Mouse (Mus musculus): ENCODE data around the gene Ccdc97. TPM values are rescaled to one million over a fixed set of nuclear protein-coding genes. Genes with fewer than 3 reads are reported as not detected.

Ccdc97 gene
- polyA plus RNA-seq, 1 experiment from 2014 or later: 29.6 TPM

- 92% methylated on average over 8 of the region's 8 CpGs for WGBS
- H3K9me3 ChIP-seq: no peaks in the 10 kb centered on the region
- no peak for DNase-seq (ENCODE audit: extremely low spot score, low spot score)
- H3K27ac ChIP-seq: no peak overlapping the region
- H3K27me3 ChIP-seq (ENCODE audit: poor library complexity, severe bottlenecking): no peaks in the 10 kb centered on the region
- peaks cover 54% of the 10 kb centered on the region for H3K36me3 ChIP-seq (replicated peaks)
- H3K4me1 ChIP-seq: peaks cover 52% of the 10 kb centered on the region
- H3K4me3 ChIP-seq: no peak overlapping the region
These were observed 4.3 kb downstream of the Ccdc97 start for GRCm38 (mm10) chr7:25714581-25714980.

- no peak overlapping the region for H3K4me3 ChIP-seq
- WGBS: 89% methylated on average over 9 of the region's 9 CpGs
- H3K27ac ChIP-seq: no peak overlapping the region
- no peaks in the 10 kb centered on the region for H3K27me3 ChIP-seq (ENCODE audit: poor library complexity, severe bottlenecking)
- peaks cover 48% of the 10 kb centered on the region for H3K4me1 ChIP-seq
- no peaks in the 10 kb centered on the region for H3K9me3 ChIP-seq
- no peak for DNase-seq (ENCODE audit: extremely low spot score, low spot score)
- H3K36me3 ChIP-seq (replicated peaks): peaks cover 54% of the 10 kb centered on the region
These were observed 6.1 kb downstream of the Ccdc97 start for GRCm38 (mm10) chr7:25712801-25713200.

GRCm38 (mm10) chr7:25711731-25712197 lies 7.1 kb downstream of the Ccdc97 start:
- WGBS: 41% methylated on average over 7 of the region's 7 CpGs
- Histone ChIP-seq H3K27me3 (ENCODE audit: poor library complexity, severe bottlenecking) (no peaks in the 10 kb centered on the region), H3K27ac (peak overlapping the region; percentile 32; the same call in 1 of the 2 replicates), H3K9me3 (no peaks in the 10 kb centered on the region), H3K36me3 (replicated peaks) (peaks cover 52% of the 10 kb centered on the region), H3K4me3 (peak overlapping the region; percentile 16; the same call in 1 of the 2 replicates), H3K4me1 (peaks cover 52% of the 10 kb centered on the region)
- DNase-seq (ENCODE audit: extremely low spot score, low spot score): no peak

GRCm38 (mm10) chr7:25711165-25711564 lies 7.7 kb downstream of the Ccdc97 start:
- 0 out of 2 replicates have a peak overlapping the region, but pooled peaks have one; percentile 32 for H3K27ac ChIP-seq
- H3K36me3 ChIP-seq (replicated peaks): peaks cover 46% of the 10 kb centered on the region
- H3K4me3 ChIP-seq: no peak overlapping the region
- no peak for DNase-seq (ENCODE audit: extremely low spot score, low spot score)
- no peaks in the 10 kb centered on the region for H3K9me3 ChIP-seq
- 71% methylated on average over 5 of the region's 5 CpGs for whole genome bisulfite sequencing
- H3K4me1 ChIP-seq: peaks cover 52% of the 10 kb centered on the region
- H3K27me3 ChIP-seq (ENCODE audit: poor library complexity, severe bottlenecking): peaks cover under 1% of the 10 kb centered on the region

- Histone ChIP-seq H3K9me3 (no peaks in the 10 kb centered on the region), H3K27ac (peak overlapping the region; percentile 74), H3K4me1 (peaks cover 52% of the 10 kb centered on the region), H3K4me3 (peak overlapping the region; percentile 20; the same call in 1 of the 2 replicates), H3K36me3 (replicated peaks) (peaks cover 40% of the 10 kb centered on the region), H3K27me3 (ENCODE audit: poor library complexity, severe bottlenecking) (peaks cover 6% of the 10 kb centered on the region)
- DNase-seq (ENCODE audit: extremely low spot score, low spot score): no peak
- WGBS: 8% methylated on average over 4 of the region's 7 CpGs
These were observed 8.3 kb downstream of the Ccdc97 start for GRCm38 (mm10) chr7:25710519-25711130.

- no peak for DNase-seq (ENCODE audit: extremely low spot score, low spot score)
- Histone ChIP-seq H3K9me3 (no peaks in the 10 kb centered on the region), H3K4me3 (peak overlapping the region; percentile 20), H3K27me3 (ENCODE audit: poor library complexity, severe bottlenecking) (peaks cover 13% of the 10 kb centered on the region), H3K4me1 (peaks cover 55% of the 10 kb centered on the region), H3K36me3 (replicated peaks) (peaks cover 34% of the 10 kb centered on the region), H3K27ac (peak overlapping the region; percentile 74)
- 16% methylated on average over 12 of the region's 12 CpGs for WGBS
These were observed 8.9 kb downstream of the Ccdc97 start for GRCm38 (mm10) chr7:25709961-25710360.

- WGBS: 68% methylated on average over 15 of the region's 15 CpGs
These were observed 11.2 kb downstream of the Ccdc97 start for GRCm38 (mm10) chr7:25707581-25708292.

GRCm38 (mm10) chr7:25706578-25707170 lies 12.2 kb downstream of the Ccdc97 start:
- H3K27me3 ChIP-seq (ENCODE audit: poor library complexity, severe bottlenecking): peaks cover 31% of the 10 kb centered on the region
- no peak for DNase-seq (ENCODE audit: extremely low spot score, low spot score)
- H3K9me3 ChIP-seq: peaks cover 8% of the 10 kb centered on the region
- peaks cover 57% of the 10 kb centered on the region for H3K4me1 ChIP-seq
- 65% methylated on average over 7 of the region's 7 CpGs for WGBS
- H3K27ac ChIP-seq: no peak overlapping the region
- H3K4me3 ChIP-seq: no peak overlapping the region
- H3K36me3 ChIP-seq (replicated peaks): peaks cover 1% of the 10 kb centered on the region; the same call in 1 of the 2 replicates

More at GRCm38 (mm10) chr7:25707581-25708292, 11.2 kb downstream of the Ccdc97 start:
- Histone ChIP-seq H3K4me1 (peaks cover 67% of the 10 kb centered on the region), H3K9me3 (no peaks in the 10 kb centered on the region), H3K27me3 (ENCODE audit: poor library complexity, severe bottlenecking) (peaks cover 31% of the 10 kb centered on the region), H3K27ac (peak overlapping the region; percentile 42; the same call in 1 of the 2 replicates), H3K36me3 (replicated peaks) (peaks cover 11% of the 10 kb centered on the region), H3K4me3 (no peak overlapping the region)
- DNase-seq (ENCODE audit: extremely low spot score, low spot score): no peak

GRCm38 (mm10) chr7:25705801-25706251 lies 13.1 kb downstream of the Ccdc97 start:
- Histone ChIP-seq H3K27ac (no peak overlapping the region), H3K9me3 (peaks cover 13% of the 10 kb centered on the region), H3K27me3 (ENCODE audit: poor library complexity, severe bottlenecking) (peaks cover 31% of the 10 kb centered on the region), H3K4me3 (no peak overlapping the region), H3K4me1 (peaks cover 49% of the 10 kb centered on the region), H3K36me3 (replicated peaks) (no peaks in the 10 kb centered on the region)
- 68% methylated on average over 6 of the region's 6 CpGs for WGBS
- DNase-seq (ENCODE audit: extremely low spot score, low spot score): no peak

- 0 out of 2 replicates have a peak overlapping the region, but pooled peaks have one; percentile 25 for H3K27ac ChIP-seq
- no peaks in the 10 kb centered on the region for H3K36me3 ChIP-seq (replicated peaks)
- WGBS: 4% methylated on average over 37 of the region's 37 CpGs
- H3K4me1 ChIP-seq: peaks cover 39% of the 10 kb centered on the region
- H3K4me3 ChIP-seq: peak overlapping the region; percentile 55
- no peak for DNase-seq (ENCODE audit: extremely low spot score, low spot score)
- peaks cover 31% of the 10 kb centered on the region for H3K27me3 ChIP-seq (ENCODE audit: poor library complexity, severe bottlenecking)
- peaks cover 21% of the 10 kb centered on the region for H3K9me3 ChIP-seq
These were observed 14.0 kb downstream of the Ccdc97 start for GRCm38 (mm10) chr7:25704716-25705364.

GRCm38 (mm10) chr7:25703793-25704494 lies 14.9 kb downstream of the Ccdc97 start:
- no peak overlapping the region for H3K27ac ChIP-seq
- WGBS: 17% methylated on average over 10 of the region's 10 CpGs

GRCm38 (mm10) chr7:25702350-25702749 lies 16.5 kb downstream of the Ccdc97 start:
- Histone ChIP-seq H3K9me3 (peaks cover 24% of the 10 kb centered on the region), H3K4me1 (peaks cover 23% of the 10 kb centered on the region), H3K4me3 (no peak overlapping the region), H3K36me3 (replicated peaks) (no peaks in the 10 kb centered on the region), H3K27me3 (ENCODE audit: poor library complexity, severe bottlenecking) (peaks cover 31% of the 10 kb centered on the region), H3K27ac (no peak overlapping the region)
- 97% methylated on average over 2 of the region's 2 CpGs for WGBS
- no peak for DNase-seq (ENCODE audit: extremely low spot score, low spot score)

More at GRCm38 (mm10) chr7:25703793-25704494, 14.9 kb downstream of the Ccdc97 start:
- H3K27me3 ChIP-seq (ENCODE audit: poor library complexity, severe bottlenecking): peaks cover 31% of the 10 kb centered on the region
- H3K9me3 ChIP-seq: peaks cover 24% of the 10 kb centered on the region
- DNase-seq (ENCODE audit: extremely low spot score, low spot score): no peak
- peak overlapping the region; percentile 55 for H3K4me3 ChIP-seq
- no peaks in the 10 kb centered on the region for H3K36me3 ChIP-seq (replicated peaks)
- peaks cover 35% of the 10 kb centered on the region for H3K4me1 ChIP-seq

Measured in forebrain, embryonic 10.5 days (tissue).